Mouse (Mus musculus) ES-E14 (cell line): ENCODE data around the gene Mkln1.

Experiments
- CHD2 ChIP-seq: IDR thresholded peaks from 2 replicates; pipeline ENCODE4 v1.6.1; 2014; ENCODE audit warnings: mild to moderate bottlenecking, low read depth, low read length, inconsistent platforms
- HCFC1 ChIP-seq: IDR thresholded peaks from 2 replicates; pipeline ENCODE4 v1.6.1; 2012; ENCODE audit warnings: low read length, inconsistent platforms, borderline replicate concordance; ENCODE audit not compliant: insufficient read depth
- ZNF384 ChIP-seq: IDR thresholded peaks from 2 replicates; pipeline ENCODE4 v1.6.1; 2012; ENCODE audit warnings: low read depth, low read length, inconsistent platforms

GRCm38 (mm10) chr6:31456988-31457387 is 58.5 kb downstream of the Mkln1 start:
- TF ChIP-seq HCFC1 (no peak), CHD2 (no peak), ZNF384 (no peak)
